Mouse (Mus musculus): ENCODE measurements around the gene Vezf1. TPM values are rescaled to one million over a fixed set of nuclear protein-coding genes. Genes with fewer than 3 reads are reported as not detected.

Vezf1 gene
- polyA plus RNA-seq, 1 experiment from 2014 or later = 70.5 TPM

DNA sequence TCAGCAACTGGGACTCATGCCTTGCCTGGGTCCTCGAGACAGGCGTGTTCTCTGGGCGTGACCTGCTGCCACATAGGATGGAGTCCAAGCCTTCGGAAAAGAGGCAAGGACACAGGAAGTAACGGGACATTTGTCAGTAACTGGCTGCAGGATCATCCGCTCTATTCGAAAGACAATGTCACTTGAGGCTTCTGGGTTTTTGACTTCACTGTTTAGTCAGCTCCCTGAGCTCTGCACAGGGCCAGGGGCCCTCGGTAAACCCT is 38.1 kb downstream of the Vezf1 start:
- H3K4me1 ChIP-seq = peaks cover 71% of the 10 kb centered on the region
- 71% methylated on average over 8 of the region's 8 CpGs for WGBS
- peaks cover 30% of the 10 kb centered on the region for H3K36me3 ChIP-seq
- DNase-seq (ENCODE audit: low spot score) = no peak
- H3K9me3 ChIP-seq (replicated peaks) = no peaks in the 10 kb centered on the region
- peak overlapping the region; percentile 69 for H3K27ac ChIP-seq (replicated peaks)
- H3K27me3 ChIP-seq (ENCODE audit: low read depth, poor library complexity, severe bottlenecking) = no peaks in the 10 kb centered on the region
- H3K4me3 ChIP-seq = no peak overlapping the region; the same call in 1 of the 2 replicates

DNA sequence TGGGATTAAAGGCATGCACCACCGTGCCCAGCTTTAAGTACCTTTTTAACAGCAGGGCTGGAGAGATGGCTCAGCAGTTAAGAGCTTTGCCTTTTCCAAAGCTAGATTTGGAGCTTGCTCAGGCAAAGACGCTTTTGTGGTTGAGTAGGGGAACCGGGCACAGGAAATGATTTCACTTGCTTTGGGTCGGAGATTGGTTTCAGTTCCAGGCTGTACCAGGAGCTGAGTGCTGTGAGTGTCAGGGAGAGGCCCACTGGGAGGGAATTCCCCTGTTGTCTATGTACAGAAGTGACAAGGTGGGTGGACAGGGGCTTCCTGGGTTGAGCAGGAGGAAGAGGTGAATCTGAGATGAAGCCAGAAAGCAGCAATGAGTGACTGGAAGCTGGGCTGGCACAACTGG is 39.3 kb downstream of the Vezf1 start:
- DNase-seq (ENCODE audit: low spot score) = no peak
- 87% methylated on average over 4 of the region's 4 CpGs for WGBS
- Histone ChIP-seq H3K27ac (replicated peaks) (peak overlapping the region; percentile 65), H3K27me3 (ENCODE audit: low read depth, poor library complexity, severe bottlenecking) (no peaks in the 10 kb centered on the region), H3K4me1 (peaks cover 71% of the 10 kb centered on the region), H3K9me3 (replicated peaks) (no peaks in the 10 kb centered on the region), H3K36me3 (peaks cover 22% of the 10 kb centered on the region), H3K4me3 (no peak overlapping the region)

GRCm38 (mm10) chr11:88110031-88110594 is 42.0 kb downstream of the Vezf1 start:
- Histone ChIP-seq H3K4me1 (peaks cover 87% of the 10 kb centered on the region), H3K36me3 (peaks cover 5% of the 10 kb centered on the region), H3K4me3 (no peak overlapping the region), H3K27ac (replicated peaks) (no peak overlapping the region), H3K9me3 (replicated peaks) (no peaks in the 10 kb centered on the region), H3K27me3 (ENCODE audit: low read depth, poor library complexity, severe bottlenecking) (no peaks in the 10 kb centered on the region)
- WGBS = 81% methylated on average over 9 of the region's 9 CpGs
- no peak for DNase-seq (ENCODE audit: low spot score)

DNA sequence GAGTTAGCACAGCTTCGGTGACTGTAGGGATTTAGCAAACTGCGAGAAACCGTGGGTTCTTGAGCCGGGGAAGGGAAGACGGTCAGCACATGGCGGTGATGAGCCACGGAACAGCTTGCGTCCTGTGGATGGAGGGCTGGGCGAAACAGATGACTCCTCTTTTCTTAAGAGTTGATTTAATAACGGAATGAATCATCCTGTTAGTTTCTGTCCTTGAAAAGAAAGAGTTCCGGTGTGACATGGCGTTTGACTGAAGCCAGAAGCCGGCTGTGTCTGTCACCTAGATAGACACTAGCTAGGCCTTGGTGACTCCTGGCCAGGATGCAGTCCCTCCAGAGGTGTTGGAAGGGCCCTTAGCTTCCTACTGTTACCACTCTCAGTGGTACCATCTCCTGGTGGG is 44.0 kb downstream of the Vezf1 start:
- H3K27me3 ChIP-seq (ENCODE audit: low read depth, poor library complexity, severe bottlenecking) = no peaks in the 10 kb centered on the region
- WGBS = 54% methylated on average over 13 of the region's 13 CpGs
- DNase-seq (ENCODE audit: low spot score) = no peak
- H3K36me3 ChIP-seq = peaks cover 5% of the 10 kb centered on the region
- H3K4me3 ChIP-seq = no peak overlapping the region
- peaks cover 88% of the 10 kb centered on the region for H3K4me1 ChIP-seq
- peak overlapping the region; percentile 57 for H3K27ac ChIP-seq (replicated peaks)
- no peaks in the 10 kb centered on the region for H3K9me3 ChIP-seq (replicated peaks)

GRCm38 (mm10) chr11:88112677-88113333 is 44.7 kb downstream of the Vezf1 start:
- H3K4me1 ChIP-seq = peaks cover 88% of the 10 kb centered on the region
- no peak overlapping the region for H3K4me3 ChIP-seq
- H3K27me3 ChIP-seq (ENCODE audit: low read depth, poor library complexity, severe bottlenecking) = no peaks in the 10 kb centered on the region
- WGBS = 85% methylated on average over 7 of the region's 7 CpGs
- DNase-seq (ENCODE audit: low spot score) = no peak
- peak overlapping the region; percentile 57; the same call in 1 of the 2 replicates for H3K27ac ChIP-seq (replicated peaks)
- no peaks in the 10 kb centered on the region for H3K9me3 ChIP-seq (replicated peaks)
- H3K36me3 ChIP-seq = peaks cover 5% of the 10 kb centered on the region

DNA sequence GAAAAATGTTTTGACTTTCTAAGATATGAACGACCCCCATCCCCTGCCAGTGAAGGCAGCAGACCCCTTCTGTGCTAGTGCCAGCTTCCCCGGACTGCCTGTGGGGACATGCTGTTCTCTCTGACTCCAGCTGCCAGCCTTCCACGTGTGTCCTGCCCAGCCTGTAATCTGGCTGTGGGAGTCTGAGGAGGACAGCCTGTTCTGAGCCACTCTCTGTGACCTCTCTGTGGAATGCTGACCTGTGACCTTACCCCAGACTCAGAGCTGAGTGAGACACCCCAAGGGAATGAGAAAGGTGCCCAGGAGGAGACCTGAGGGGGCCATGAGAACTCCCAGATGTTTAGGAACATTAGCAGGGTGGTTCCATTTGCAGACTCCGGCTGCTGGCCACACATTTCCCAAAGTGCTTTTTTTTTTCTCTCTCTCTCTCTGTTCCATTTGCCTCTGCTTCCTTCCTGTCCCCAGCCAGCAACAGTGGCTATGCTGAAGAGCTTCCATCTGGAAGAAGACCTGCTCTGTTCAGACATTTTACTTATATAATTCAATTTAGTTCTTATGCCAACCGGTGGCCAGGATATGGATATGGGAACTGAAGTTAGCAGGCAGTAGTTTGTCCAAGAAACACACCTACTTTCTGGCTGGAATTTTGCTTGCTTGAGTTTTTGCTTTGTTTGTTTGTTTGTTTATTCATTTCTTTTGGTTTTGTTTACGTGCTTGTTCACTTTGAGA is 45.6 kb downstream of the Vezf1 start:
- H3K27ac ChIP-seq (replicated peaks) = peak overlapping the region; percentile 65
- peaks cover 91% of the 10 kb centered on the region for H3K4me1 ChIP-seq
- no peak for DNase-seq (ENCODE audit: low spot score)
- no peaks in the 10 kb centered on the region for H3K9me3 ChIP-seq (replicated peaks)
- WGBS = 61% methylated on average over 6 of the region's 6 CpGs
- H3K36me3 ChIP-seq = peaks cover 5% of the 10 kb centered on the region
- H3K27me3 ChIP-seq (ENCODE audit: low read depth, poor library complexity, severe bottlenecking) = no peaks in the 10 kb centered on the region
- H3K4me3 ChIP-seq = no peak overlapping the region

DNA sequence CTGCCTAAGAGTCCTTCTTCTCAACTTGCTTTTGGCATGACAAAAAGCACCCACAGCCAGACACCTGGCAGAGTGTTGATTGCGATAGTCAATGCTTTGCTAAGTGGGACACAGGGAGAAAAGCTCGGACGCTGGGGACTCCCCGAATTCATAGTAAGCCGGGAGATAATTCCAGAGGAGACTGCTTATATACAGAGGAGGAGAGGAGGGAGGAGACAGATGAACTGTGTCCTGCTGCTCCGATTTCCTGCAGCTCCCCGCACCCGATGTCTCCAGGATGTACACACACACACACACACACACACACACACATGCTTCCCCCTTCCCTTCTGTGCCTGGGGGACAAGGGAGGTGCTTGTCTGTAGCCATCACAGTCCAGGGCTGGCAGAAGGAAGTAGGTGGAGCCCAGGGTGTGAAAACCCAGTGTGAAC is 46.8 kb downstream of the Vezf1 start:
- H3K9me3 ChIP-seq (replicated peaks) = no peaks in the 10 kb centered on the region
- no peak overlapping the region for H3K4me3 ChIP-seq
- no peaks in the 10 kb centered on the region for H3K36me3 ChIP-seq
- 63% methylated on average over 8 of the region's 8 CpGs for WGBS
- peak overlapping the region; percentile 96 for H3K27ac ChIP-seq (replicated peaks)
- no peak for DNase-seq (ENCODE audit: low spot score)
- H3K27me3 ChIP-seq (ENCODE audit: low read depth, poor library complexity, severe bottlenecking) = no peaks in the 10 kb centered on the region
- H3K4me1 ChIP-seq = peaks cover 94% of the 10 kb centered on the region

DNA sequence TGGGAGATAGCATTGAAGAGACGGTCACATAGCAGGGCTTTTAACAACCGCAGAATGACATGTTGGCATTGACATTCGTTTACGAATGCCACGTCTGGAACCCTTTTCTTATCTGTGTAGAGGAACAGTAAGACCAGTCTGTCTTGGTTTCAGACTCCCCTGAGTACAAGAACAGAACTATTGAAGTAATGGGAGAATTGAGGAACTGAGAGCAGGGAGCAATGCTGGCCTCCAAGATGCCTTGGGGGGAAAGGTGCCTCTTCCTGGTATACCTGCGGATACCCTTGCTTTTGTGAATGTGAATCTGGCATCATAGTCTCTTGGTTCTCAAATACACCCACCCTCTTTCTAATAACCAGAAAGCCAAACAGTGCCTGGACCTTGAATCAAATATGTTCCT is 48.5 kb downstream of the Vezf1 start:
- no peak for DNase-seq (ENCODE audit: low spot score)
- WGBS = 94% methylated on average over 6 of the region's 6 CpGs
- Histone ChIP-seq H3K4me1 (peaks cover 98% of the 10 kb centered on the region), H3K4me3 (no peak overlapping the region), H3K36me3 (peaks cover 6% of the 10 kb centered on the region), H3K27ac (replicated peaks) (peak overlapping the region; percentile 96), H3K9me3 (replicated peaks) (no peaks in the 10 kb centered on the region), H3K27me3 (ENCODE audit: low read depth, poor library complexity, severe bottlenecking) (no peaks in the 10 kb centered on the region)

DNA sequence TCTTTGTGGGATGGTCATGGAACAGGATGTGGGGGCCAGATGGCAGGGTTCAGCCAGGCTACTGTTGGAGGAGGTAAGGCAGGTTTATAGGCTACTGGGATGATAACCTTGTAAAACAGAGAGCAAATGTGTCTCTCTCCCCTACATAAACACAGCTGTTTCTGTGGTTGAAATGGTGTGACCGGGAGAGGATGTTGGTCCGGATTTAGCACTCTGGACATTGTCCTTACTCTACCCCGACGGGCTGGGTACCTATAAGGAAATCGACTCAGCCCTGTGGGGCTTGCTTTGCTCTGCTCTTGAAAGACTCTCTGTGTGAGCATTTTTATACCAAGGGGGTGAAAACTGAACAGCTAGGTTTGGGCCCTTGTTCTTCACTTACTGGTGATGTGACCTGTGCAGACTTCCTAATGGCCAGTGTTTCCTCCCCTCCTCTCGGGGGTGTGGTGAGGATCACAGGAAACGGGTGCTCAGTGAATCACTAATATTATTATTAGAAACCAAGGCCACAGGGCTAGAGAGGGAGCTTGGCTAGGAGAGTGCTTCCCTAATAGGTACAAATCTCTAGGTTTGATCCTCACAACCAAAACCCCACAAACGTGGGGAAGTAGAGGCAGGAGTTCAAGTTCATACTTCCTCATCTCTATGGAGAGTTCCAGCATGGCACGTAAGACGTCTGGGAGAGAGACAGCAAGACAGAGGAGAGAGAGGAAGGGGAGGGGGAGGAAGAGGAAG is 49.4 kb downstream of the Vezf1 start:
- H3K9me3 ChIP-seq (replicated peaks) = no peaks in the 10 kb centered on the region
- H3K4me3 ChIP-seq = no peak overlapping the region
- 75% methylated on average over 10 of the region's 10 CpGs for WGBS
- peak overlapping the region; percentile 96 for H3K27ac ChIP-seq (replicated peaks)
- H3K36me3 ChIP-seq = peaks cover 6% of the 10 kb centered on the region
- DNase-seq (ENCODE audit: low spot score) = no peak
- no peaks in the 10 kb centered on the region for H3K27me3 ChIP-seq (ENCODE audit: low read depth, poor library complexity, severe bottlenecking)
- peaks cover 98% of the 10 kb centered on the region for H3K4me1 ChIP-seq

- DNase-seq (ENCODE audit: low spot score) = no peak
- 52% methylated on average over 6 of the region's 6 CpGs for WGBS
- H3K4me1 ChIP-seq = peaks cover 98% of the 10 kb centered on the region
- H3K27me3 ChIP-seq (ENCODE audit: low read depth, poor library complexity, severe bottlenecking) = no peaks in the 10 kb centered on the region
- H3K36me3 ChIP-seq = peaks cover 6% of the 10 kb centered on the region
- H3K4me3 ChIP-seq = peak overlapping the region; percentile 39; the same call in 1 of the 2 replicates
- H3K27ac ChIP-seq (replicated peaks) = peak overlapping the region; percentile 96
- H3K9me3 ChIP-seq (replicated peaks) = no peaks in the 10 kb centered on the region
Observed at GRCm38 (mm10) chr11:88118091-88118440, 50.0 kb downstream of the Vezf1 start.

GRCm38 (mm10) chr11:88118817-88119642 is 51.0 kb downstream of the Vezf1 start:
- Histone ChIP-seq H3K27ac (replicated peaks) (peak overlapping the region; percentile 96), H3K4me3 (peak overlapping the region; percentile 39), H3K27me3 (ENCODE audit: low read depth, poor library complexity, severe bottlenecking) (no peaks in the 10 kb centered on the region), H3K36me3 (peaks cover 6% of the 10 kb centered on the region), H3K4me1 (peaks cover 98% of the 10 kb centered on the region), H3K9me3 (replicated peaks) (no peaks in the 10 kb centered on the region)
- DNase-seq (ENCODE audit: low spot score) = peak; percentile 87
- WGBS = 6% methylated on average over 8 of the region's 8 CpGs

DNA sequence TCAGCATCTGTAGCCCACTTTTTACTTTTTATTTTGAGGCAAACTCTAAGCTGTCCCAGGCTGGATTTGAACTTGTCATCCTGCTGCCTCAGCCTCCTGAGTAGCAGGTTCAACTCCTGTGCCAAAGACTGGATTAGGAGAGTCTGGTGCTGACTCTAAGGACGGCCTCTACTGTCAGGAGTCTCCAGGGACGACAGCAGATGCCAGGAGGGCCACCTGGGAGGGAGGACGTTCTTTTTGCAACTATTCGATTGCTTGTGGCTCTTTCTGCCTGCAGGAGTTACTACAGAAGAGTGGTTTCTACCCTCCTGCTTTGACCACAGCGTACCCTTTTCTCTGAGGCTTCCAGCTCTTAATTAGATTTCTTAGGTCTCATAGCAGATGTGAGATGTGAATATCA is 54.5 kb downstream of the Vezf1 start:
- Histone ChIP-seq H3K4me1 (peaks cover 89% of the 10 kb centered on the region), H3K27me3 (ENCODE audit: low read depth, poor library complexity, severe bottlenecking) (no peaks in the 10 kb centered on the region), H3K36me3 (peaks cover 6% of the 10 kb centered on the region), H3K4me3 (no peak overlapping the region), H3K27ac (replicated peaks) (peak overlapping the region; percentile 96), H3K9me3 (replicated peaks) (no peaks in the 10 kb centered on the region)
- DNase-seq (ENCODE audit: low spot score) = no peak
- 54% methylated on average over 5 of the region's 5 CpGs for WGBS

All from midbrain, embryonic 10.5 days (tissue).